Mouse (Mus musculus): ENCODE data around the gene Dact3. TPM values are rescaled to one million over a fixed set of nuclear protein-coding genes. Genes with fewer than 3 reads are reported as not detected.

The Dact3 gene
- total RNA-seq, 2 experiments from 2014 or later: 15.2 to 17.4 TPM

DNA sequence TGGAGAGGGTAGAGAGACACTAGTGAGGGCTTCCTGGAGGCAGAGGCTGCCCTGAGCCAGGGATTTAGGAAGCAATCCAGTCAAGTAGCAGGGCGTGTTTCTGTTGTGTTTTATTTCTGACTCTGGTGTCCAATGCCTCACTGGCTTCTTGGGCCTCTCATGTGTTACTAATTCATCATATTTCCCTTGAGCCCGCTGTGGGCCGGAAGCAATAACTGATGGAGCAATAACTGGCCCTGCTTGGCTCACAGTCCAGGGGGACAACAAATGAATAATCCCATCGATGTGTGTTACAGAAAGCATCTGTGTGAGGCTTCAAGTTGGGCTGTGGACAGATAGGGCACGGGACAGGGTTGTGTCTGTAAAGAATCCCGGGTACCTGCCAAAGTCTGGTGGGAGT, 37.2 kb downstream of the Dact3 start:
- peak; percentile 60 for DNase-seq (ENCODE audit: low spot score)
- intact Hi-C loops (cut with DNase I): loop anchor here (1.0 kb wide), 1 partner anchor 17 kb away; no protein-coding TSS in a partner anchor

DNA sequence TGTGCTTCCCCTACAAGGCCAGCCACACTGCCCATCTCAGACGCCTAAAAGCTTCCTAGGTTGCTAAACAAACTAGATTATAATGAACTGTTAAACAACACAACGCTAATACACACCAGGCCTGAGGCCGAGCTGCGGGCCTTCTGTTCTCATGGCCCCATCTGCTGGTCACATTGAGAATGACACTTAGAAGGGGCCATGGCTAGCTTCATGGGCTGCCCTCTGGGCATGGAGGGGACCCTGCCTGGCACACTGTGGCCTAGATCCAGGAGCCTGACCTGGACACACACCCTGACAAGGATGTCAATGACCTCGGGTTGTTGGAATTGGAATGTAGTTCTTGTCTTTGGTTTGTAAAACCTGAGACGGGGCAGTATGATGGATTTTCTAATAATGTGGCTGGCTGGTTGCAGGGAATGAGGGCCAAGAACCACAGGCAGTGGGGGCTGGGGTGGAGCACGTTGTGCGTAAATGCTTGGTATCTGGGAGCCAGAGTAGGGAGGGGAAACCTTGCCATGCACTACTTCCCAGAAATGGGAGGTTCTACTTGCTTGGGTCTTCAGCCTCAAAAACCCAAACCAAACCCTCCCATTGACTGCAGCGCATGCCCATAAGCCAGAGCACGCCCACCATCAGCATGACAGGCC, 38.8 kb downstream of the Dact3 start:
- intact Hi-C loops (cut with DNase I): loop anchor here (2.0 kb wide), 1 partner anchor 41 kb away; no protein-coding TSS in a partner anchor
- no peak for DNase-seq (ENCODE audit: low spot score)

DNA sequence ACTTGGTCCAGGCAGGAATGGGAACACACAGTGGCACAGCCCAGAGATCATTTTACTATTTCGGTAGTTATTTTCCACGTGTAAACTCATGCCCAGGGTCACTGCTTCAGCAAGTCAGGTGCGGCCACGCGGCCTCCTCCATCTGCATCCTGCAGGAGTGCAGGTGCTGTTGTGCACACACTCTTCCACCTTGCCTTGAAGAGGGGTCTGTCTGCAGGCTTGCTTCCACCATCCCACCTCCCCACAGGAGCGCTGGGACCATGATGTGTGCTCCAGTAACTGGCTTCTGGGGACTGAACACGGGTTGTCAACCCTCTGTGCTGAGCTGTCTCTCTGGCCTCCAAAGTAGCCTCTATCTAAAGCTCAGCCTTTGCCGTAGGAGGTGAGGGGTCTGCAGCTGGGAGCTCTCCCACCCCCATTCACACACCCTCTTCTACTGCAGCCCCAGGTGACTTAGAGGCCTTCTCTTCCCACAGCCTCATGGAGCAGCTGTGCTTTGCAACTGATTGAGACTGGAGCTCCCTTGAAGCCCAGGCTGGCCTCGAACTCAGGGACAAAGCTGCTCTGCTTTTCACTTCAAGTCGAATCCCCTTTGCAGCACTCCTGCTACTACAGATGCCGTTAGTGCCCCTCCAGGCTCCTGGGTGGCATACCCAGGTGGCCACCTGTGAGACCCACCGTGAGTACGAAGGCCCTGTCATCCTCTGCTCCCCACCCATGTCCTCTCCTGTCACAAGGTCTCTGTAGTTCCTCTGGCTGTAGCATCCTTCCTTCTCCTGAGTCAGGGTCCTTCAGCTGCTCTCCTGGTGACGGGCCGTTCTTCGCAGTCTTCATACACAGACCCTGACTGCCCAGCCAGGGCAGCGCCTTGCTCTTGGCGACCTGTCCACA, 39.6 kb downstream of the Dact3 start:
- intact Hi-C loops (cut with DNase I): loop anchor here (2.0 kb wide), 1 partner anchor 42 kb away; no protein-coding TSS in a partner anchor

DNA sequence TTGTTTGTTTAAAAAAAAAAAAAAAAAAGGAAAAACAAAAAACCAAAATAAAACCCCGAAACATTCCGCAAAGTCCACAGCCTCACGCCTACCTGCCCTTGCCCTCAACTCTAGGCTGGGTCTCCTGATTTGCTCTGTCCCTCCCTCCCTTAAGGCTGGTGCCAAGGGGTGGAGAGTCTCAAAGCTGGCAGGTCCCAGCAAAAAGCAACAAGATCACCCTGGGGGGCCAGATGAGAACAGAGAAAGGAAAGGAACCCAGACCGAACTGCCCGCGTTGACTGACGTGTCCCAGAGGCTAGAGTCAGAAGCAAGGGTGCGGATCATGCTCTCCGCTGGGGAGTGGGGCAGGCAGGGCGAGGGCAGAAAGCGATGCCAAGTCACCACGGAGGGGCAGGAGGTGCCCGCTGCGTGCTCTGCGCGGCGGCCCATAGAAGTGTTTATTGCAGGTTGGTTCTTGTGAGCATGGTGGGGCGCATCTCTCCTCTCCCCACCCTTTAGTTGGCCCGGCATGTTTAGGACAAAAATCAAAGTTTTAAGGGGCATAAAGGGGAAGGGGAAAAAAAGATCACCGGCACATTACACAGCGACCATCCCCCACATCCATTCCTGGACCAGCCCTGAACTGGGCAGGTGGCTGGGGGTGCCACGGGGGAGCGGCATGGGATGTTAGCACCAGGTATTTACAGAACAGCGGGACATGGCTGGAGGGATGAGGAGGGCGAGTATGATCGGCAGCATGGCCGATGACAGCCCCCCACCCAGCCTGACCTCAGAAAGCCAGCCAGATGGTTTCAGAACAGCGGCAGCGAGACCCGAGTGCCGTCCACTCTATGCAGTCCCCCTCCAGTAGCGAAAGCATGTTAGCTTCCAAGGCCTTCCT, 40.6 kb downstream of the Dact3 start:
- intact Hi-C loops (cut with DNase I): loop anchor here (2.0 kb wide), 1 partner anchor 43 kb away; no protein-coding TSS in a partner anchor
- DNase-seq (ENCODE audit: low spot score): no peak

More for the DNA sequence above, 39.6 kb downstream of the Dact3 start:
- no peak for DNase-seq (ENCODE audit: low spot score)

DNA sequence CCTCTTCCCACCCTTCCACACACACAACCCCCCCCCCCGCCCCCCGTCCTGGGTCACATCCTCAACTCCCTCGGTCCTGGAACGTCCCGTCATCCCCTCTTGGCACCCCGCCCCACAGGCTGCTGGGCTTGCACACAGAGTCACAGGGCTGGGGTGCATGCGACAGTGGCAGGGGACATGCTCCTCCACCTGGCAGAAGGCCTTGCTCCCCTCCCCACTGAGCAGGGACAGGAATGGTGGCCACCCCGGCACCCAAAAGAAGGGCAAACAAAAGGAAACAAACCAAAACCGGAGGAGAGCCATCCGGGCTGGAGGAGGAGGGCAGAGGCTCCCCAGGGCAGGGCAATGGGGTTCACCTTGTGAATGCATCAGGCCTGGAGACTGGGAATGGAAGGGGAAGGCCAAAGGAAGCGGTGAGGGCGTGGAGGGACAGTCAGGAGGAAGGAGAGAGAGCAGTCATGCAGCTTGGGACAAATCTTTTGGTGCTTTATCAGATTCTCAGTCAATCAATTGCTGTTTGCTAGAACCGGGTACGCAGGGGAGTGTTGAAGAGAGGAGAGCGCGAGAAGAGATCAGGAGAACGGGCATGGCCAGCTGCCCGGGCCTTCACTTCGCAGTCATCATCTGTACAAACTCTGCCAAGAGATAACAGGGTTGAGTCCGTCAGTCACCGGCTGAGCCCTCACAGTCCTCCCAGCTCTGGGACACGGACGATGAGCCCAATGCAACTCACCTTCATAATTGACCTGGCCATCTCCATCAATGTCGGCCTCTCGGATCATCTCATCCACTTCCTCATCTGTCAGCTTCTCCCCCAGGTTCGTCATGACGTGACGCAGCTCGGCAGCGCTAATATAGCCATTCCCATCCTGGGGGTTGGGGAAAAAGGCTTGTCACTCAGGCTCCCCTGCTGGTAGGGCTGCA, 41.5 kb downstream of the Dact3 start:
- DNase-seq (ENCODE audit: low spot score): no peak
- intact Hi-C loops (cut with DNase I): no loop called here

DNA sequence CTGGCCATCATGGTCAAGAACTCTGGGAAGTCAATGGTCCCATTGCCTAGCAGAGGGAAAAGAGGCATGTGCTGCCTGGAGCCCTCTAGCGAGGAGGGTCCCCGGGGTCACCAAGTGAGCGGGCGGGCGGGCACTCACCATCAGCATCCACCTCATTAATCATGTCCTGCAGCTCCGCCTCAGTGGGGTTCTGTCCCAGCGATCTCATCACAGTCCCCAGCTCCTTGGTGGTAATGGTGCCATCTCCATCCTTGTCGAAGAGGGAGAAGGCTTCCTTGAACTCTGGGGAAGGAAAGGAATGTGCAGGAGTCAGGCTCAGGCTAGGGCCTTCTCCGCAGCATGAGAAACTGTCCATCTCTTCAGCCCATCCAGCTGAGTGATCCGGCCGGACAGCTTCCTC, 42.3 kb downstream of the Dact3 start:
- intact Hi-C loops (cut with DNase I): no loop called here
- DNase-seq (ENCODE audit: low spot score): no peak

- intact Hi-C loops (cut with DNase I): no loop called here
- no peak for DNase-seq (ENCODE audit: low spot score)
Observed at GRCm38 (mm10) chr7:16918014-16918413, 42.9 kb downstream of the Dact3 start.

DNA sequence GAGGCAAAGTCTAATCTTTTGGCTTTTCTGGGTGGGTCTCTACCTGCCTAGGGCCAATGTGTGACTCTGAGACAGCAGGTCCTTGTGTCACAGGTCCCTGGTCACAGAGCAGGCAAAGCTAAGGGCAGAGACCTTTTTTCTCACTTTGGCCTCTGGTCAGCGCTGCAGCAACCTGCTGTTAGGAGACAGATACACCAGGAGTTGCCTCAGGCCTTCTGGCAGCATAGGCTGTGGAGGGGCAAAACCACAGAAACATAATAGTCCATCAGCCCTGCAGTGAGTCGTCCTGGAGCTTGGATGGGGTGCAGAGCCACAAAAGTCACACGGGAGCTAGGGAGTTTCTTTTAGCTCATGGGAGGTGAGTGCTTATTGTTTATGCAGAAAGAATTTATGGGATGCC, 43.6 kb downstream of the Dact3 start:
- intact Hi-C loops (cut with DNase I): no loop called here
- no peak for DNase-seq (ENCODE audit: low spot score)

- intact Hi-C loops (cut with DNase I): loop anchor here (5.0 kb wide), 1 partner anchor 177 kb away; no protein-coding TSS in a partner anchor
- no peak for DNase-seq (ENCODE audit: low spot score)
Observed at GRCm38 (mm10) chr7:16919395-16920149, 44.5 kb downstream of the Dact3 start.

DNA sequence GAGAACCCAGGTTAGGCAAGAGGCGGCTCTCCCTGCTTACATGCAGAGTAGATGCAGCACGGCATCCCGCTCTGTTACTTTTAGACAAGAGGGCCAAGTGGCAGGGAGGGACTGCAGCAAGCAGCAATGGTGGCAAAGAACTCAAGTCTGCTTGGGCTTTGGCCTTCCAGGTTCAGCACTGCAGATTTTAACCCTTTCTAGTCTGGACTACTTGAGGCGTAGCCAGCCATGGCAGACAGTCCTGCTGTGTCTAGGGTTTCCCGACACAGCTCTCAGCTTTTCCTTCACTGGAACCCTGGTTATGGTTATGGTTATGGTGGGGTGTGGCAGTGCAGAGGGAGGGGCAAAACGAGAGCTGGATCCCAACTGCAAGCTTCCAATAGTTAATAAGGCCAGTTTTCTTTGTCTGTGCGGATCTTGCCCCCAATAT, 45.0 kb downstream of the Dact3 start:
- intact Hi-C loops (cut with DNase I): loop anchor here (5.0 kb wide), 1 partner anchor 178 kb away; no protein-coding TSS in a partner anchor
- no peak for DNase-seq (ENCODE audit: low spot score)

- no peak for DNase-seq (ENCODE audit: low spot score)
- intact Hi-C loops (cut with DNase I): loop anchor here (5.0 kb wide), 1 partner anchor 179 kb away; no protein-coding TSS in a partner anchor
Observed at GRCm38 (mm10) chr7:16920818-16921791, 46.0 kb downstream of the Dact3 start.

DNA sequence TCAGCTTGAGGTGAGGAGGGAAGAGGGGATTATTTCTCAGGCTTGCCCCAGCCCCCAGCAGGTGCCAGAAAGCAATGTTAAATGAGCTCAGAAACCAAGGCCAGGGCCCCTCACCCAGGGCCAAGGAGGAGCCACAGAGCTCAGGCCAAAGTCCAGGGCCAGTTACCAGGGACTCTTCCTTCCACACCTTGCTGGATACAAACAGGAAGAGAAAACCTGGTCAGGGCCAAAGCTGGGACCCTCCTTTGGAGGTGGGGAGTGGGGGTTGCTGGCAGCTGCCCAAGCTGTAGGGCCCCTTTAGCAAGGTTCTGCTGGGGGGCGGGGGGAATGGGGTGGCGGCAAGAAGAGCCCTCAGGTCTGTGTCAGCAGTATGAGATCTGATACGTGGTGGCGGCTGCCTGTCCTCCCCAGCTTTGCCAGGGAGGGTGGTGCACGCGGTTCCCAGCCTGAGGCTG, 46.8 kb downstream of the Dact3 start:
- intact Hi-C loops (cut with DNase I): loop anchor here (2.0 to 5.0 kb wide), 2 partner anchors 105 to 180 kb away; partner anchors contain the start of gene Fkrp

DNA sequence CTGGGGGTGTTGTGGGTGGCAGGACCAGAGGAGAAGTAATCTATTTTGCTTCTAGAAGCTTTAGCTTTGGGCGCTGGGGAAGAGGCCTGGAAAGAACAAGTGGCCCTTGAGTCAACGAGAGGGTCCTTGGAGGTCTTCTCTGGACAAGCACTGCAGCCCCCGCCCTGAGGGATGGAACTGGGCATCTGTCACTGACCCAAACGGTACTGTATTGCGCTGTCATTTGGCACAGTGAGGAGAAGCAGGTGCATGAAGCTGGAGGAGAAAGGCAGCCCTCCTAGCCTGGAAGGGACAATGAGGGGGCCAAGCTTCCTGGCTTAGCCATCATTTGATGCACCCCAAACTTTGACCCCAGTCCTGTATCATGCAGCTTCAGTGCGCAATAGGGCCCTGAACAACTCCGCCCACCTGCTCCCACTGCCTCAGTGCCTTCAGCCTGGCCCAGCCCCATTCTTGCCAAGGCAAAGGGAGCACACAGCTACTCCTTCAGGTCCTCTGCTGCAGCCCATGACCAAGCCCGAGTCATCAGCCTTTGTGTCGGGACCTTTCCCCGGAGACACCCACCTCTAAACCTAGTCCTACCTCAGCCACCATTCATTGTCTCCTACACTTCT, 47.4 kb downstream of the Dact3 start:
- no peak for DNase-seq (ENCODE audit: low spot score)
- intact Hi-C loops (cut with DNase I): loop anchor here (2.0 to 5.0 kb wide), 2 partner anchors 106 to 180 kb away; partner anchors contain the start of gene Fkrp

More for the DNA sequence above, 46.8 kb downstream of the Dact3 start:
- no peak for DNase-seq (ENCODE audit: low spot score)

DNA sequence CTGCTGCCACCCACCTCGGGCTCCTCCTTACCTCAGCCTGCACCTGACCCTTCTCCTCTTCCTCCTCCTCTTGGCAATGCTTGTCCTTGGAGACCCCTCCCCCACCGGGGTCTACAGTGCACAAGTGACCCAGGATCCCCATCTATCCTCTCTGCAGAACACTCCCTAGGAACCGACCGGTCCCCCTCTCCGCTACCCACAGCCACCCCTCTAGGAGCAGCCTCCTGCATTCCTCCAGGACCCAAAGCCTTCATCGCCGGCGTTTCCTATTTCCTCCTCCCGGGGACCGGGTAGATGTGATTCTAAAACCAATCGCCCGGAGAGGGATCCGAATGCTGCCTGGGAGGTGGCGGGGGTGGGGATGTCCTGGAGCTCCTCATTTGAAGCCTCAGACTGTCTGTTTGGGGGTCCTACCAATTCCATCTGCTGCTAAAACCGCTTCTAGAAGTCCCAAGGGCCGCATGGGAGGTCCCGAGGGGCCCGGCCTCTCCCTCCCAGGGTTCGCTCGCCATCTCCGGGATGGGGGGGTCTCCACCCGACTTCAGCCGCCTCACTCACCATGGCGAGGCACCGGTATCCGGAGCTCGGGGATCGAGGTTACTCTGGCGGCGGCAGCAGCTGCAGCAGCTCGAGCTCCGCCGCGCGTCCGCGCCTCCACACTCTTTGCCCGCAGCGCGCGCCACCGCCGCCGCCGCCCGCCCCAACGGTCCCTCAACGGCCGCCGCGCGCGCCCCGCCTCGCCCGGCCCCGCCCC, 48.3 kb downstream of the Dact3 start:
- intact Hi-C loops (cut with DNase I): loop anchor here (2.0 to 5.0 kb wide), 3 partner anchors 107 to 181 kb away; partner anchors contain the start of gene Fkrp
- no peak for DNase-seq (ENCODE audit: low spot score)
